Mouse (Mus musculus): ENCODE measurements around the gene Trim72.
A peak's percentile ranks its signal among the peaks of the same experiment; 100 is the strongest.

Trim72 gene

GRCm38 (mm10) chr7:128003688-128004087 is at the start of gene Trim72:
Trim72 (plus strand) TSS chr7:128003949.
- no peak for DNase-seq

- DNase-seq = no peak
Observed at GRCm38 (mm10) chr7:127959364-127959763, 44.4 kb upstream of the Trim72 start.

- DNase-seq = peak; percentile 6
Observed at GRCm38 (mm10) chr7:127966371-127966918, 37.3 kb upstream of the Trim72 start.

- DNase-seq = peak; percentile 96
Observed at GRCm38 (mm10) chr7:127967004-127967921, 36.5 kb upstream of the Trim72 start, which contains the start of gene Fus. Fus (plus strand) TSS chr7:127967457.

GRCm38 (mm10) chr7:127967922-127968828 is 35.6 kb upstream of the Trim72 start:
- peak; percentile 79 for DNase-seq

- no peak for DNase-seq
Observed at GRCm38 (mm10) chr7:127974413-127974930, 29.3 kb upstream of the Trim72 start.

GRCm38 (mm10) chr7:127978856-127979255 is 24.9 kb upstream of the Trim72 start:
- no peak for DNase-seq

GRCm38 (mm10) chr7:127980606-127981005 is 23.1 kb upstream of the Trim72 start:
- no peak for DNase-seq

- no peak for DNase-seq
Observed at GRCm38 (mm10) chr7:127988904-127989303, 14.8 kb upstream of the Trim72 start.

- peak; percentile 86 for DNase-seq
Observed at GRCm38 (mm10) chr7:127991643-127992487, 11.9 kb upstream of the Trim72 start.

- DNase-seq = no peak
Observed at GRCm38 (mm10) chr7:127992488-127993340, 11.0 kb upstream of the Trim72 start.

- peak; percentile 41 for DNase-seq
Observed at GRCm38 (mm10) chr7:127993341-127993977, 10.3 kb upstream of the Trim72 start, which contains the start of gene Pycard. Pycard (minus strand) TSS chr7:127993867.

- DNase-seq = no peak
Observed at GRCm38 (mm10) chr7:127999436-127999835, 4.3 kb upstream of the Trim72 start.

GRCm38 (mm10) chr7:128000068-128000950 is 3.4 kb upstream of the Trim72 start:
- DNase-seq = no peak

- DNase-seq = no peak
Observed at GRCm38 (mm10) chr7:128003098-128003497, 651 bp upstream of the Trim72 start.

- no peak for DNase-seq
Observed at GRCm38 (mm10) chr7:128004150-128004486, 369 bp downstream of the Trim72 start.

- DNase-seq = peak; percentile 25
Observed at GRCm38 (mm10) chr7:128004487-128005362, 976 bp downstream of the Trim72 start.

- no peak for DNase-seq
Observed at GRCm38 (mm10) chr7:128006193-128006592, 2.4 kb downstream of the Trim72 start.
